Mouse (Mus musculus) forelimb bud, embryonic 11.5 days (tissue): ENCODE data around the gene Slco2a1.

Experiments used
- DNase-seq: peaks from one replicate; pipeline ENCODE4 v3.0.0-alpha.2; 2012; ENCODE audit warnings: low read depth, low spot score

Slco2a1 gene

GRCm38 (mm10) chr9:103118651-103119275, 130.3 kb downstream of the Slco2a1 start:
- DNase-seq = no peak

GRCm38 (mm10) chr9:103119781-103120180, 131.3 kb downstream of the Slco2a1 start:
- no peak for DNase-seq

- no peak for DNase-seq
Measured at GRCm38 (mm10) chr9:103120231-103120630, 131.7 kb downstream of the Slco2a1 start.

GRCm38 (mm10) chr9:103121546-103121945, 133.0 kb downstream of the Slco2a1 start:
- DNase-seq = no peak

- DNase-seq = no peak
Measured at GRCm38 (mm10) chr9:103124746-103125145, 136.2 kb downstream of the Slco2a1 start.

GRCm38 (mm10) chr9:103133493-103134124, 145.1 kb downstream of the Slco2a1 start:
- no peak for DNase-seq

- no peak for DNase-seq
Measured at GRCm38 (mm10) chr9:103134450-103135030, 146.0 kb downstream of the Slco2a1 start.

- no peak for DNase-seq
Measured at GRCm38 (mm10) chr9:103139481-103139880, 151.0 kb downstream of the Slco2a1 start.

GRCm38 (mm10) chr9:103140384-103140783, 151.9 kb downstream of the Slco2a1 start:
- DNase-seq = no peak

- no peak for DNase-seq
Measured at GRCm38 (mm10) chr9:103141266-103141665, 152.8 kb downstream of the Slco2a1 start.

GRCm38 (mm10) chr9:103143881-103144280, 155.4 kb downstream of the Slco2a1 start:
- DNase-seq = no peak

- no peak for DNase-seq
Measured at GRCm38 (mm10) chr9:103145351-103145750, 156.8 kb downstream of the Slco2a1 start.
